Mouse (Mus musculus): ENCODE data around the gene Becn1. TPM values are rescaled to one million over a fixed set of nuclear protein-coding genes. Genes with fewer than 3 reads are reported as not detected.
"Not testable (repeated sequence)": the region's sequence is repeated elsewhere in the genome, so short reads cannot be mapped to it uniquely, and the experiment has no call there.

Gene Becn1
- polyA plus RNA-seq, 1 experiment: 48.2 TPM

GRCm38 (mm10) chr11:101330371-101330924 lies 28.4 kb upstream of the Becn1 start, which contains the start of gene Aoc3:
Aoc3 (plus strand) TSS chr11:101330605.
- Histone ChIP-seq H3K36me3 (ENCODE audit: control insufficient read depth, insufficient read depth, low read length, poor library complexity, severe bottlenecking) (peaks cover 5% of the 10 kb centered on the region; the same call in 1 of the 2 replicates), H3K27ac (ENCODE audit: insufficient read depth, low read length) (no peak within 1 kb of the TSS), H3K27me3 (ENCODE audit: control insufficient read depth, insufficient read depth, low read length, poor library complexity, severe bottlenecking) (no peaks in the 10 kb centered on the region), H3K4me1 (ENCODE audit: control insufficient read depth, insufficient read depth, low read length) (peaks cover 6% of the 10 kb centered on the region), H3K4me3 (ENCODE audit: low read depth, low read length) (no peak within 1 kb of the TSS), H3K9me3 (replicated peaks; ENCODE audit: control insufficient read depth, insufficient read depth, low read length, poor library complexity, severe bottlenecking) (no peaks in the 10 kb centered on the region), H3K9ac (ENCODE audit: low read depth, poor library complexity, severe bottlenecking) (no peak within 1 kb of the TSS)
- no peak for TF ChIP-seq CTCF (IDR thresholded peaks at IDR 0.05; ENCODE audit: low read depth, low read length)
- TF ChIP-seq POLR2A (IDR thresholded peaks at IDR 0.05; ENCODE audit: insufficient read depth, low read length): no peak
- TF ChIP-seq EP300 (IDR thresholded peaks at IDR 0.05; ENCODE audit: insufficient read depth, low read depth, low read length): no peak

GRCm38 (mm10) chr11:101328941-101329635 lies 27.0 kb upstream of the Becn1 start:
- H3K4me3 ChIP-seq (ENCODE audit: low read depth, low read length): no peak overlapping the region
- TF ChIP-seq EP300 (IDR thresholded peaks at IDR 0.05; ENCODE audit: insufficient read depth, low read depth, low read length) (no peak), POLR2A (IDR thresholded peaks at IDR 0.05; ENCODE audit: insufficient read depth, low read length) (no peak), CTCF (IDR thresholded peaks at IDR 0.05; ENCODE audit: low read depth, low read length) (no peak)
- H3K27ac ChIP-seq (ENCODE audit: insufficient read depth, low read length): no peak overlapping the region
- peaks cover 6% of the 10 kb centered on the region for H3K4me1 ChIP-seq (ENCODE audit: control insufficient read depth, insufficient read depth, low read length)
- no peak overlapping the region for H3K9ac ChIP-seq (ENCODE audit: low read depth, poor library complexity, severe bottlenecking)
- H3K27me3 ChIP-seq (ENCODE audit: control insufficient read depth, insufficient read depth, low read length, poor library complexity, severe bottlenecking): no peaks in the 10 kb centered on the region
- peaks cover 14% of the 10 kb centered on the region for H3K36me3 ChIP-seq (ENCODE audit: control insufficient read depth, insufficient read depth, low read length, poor library complexity, severe bottlenecking)
- no peaks in the 10 kb centered on the region for H3K9me3 ChIP-seq (replicated peaks; ENCODE audit: control insufficient read depth, insufficient read depth, low read length, poor library complexity, severe bottlenecking)

- H3K4me3 ChIP-seq (ENCODE audit: low read depth, low read length): no peak overlapping the region
- TF ChIP-seq EP300 (IDR thresholded peaks at IDR 0.05; ENCODE audit: insufficient read depth, low read depth, low read length) (no peak), POLR2A (IDR thresholded peaks at IDR 0.05; ENCODE audit: insufficient read depth, low read length) (no peak), CTCF (IDR thresholded peaks at IDR 0.05; ENCODE audit: low read depth, low read length) (no peak)
Measured at GRCm38 (mm10) chr11:101327311-101327710, 25.2 kb upstream of the Becn1 start.

GRCm38 (mm10) chr11:101326147-101326546 lies 24.1 kb upstream of the Becn1 start:
- H3K9ac ChIP-seq (ENCODE audit: low read depth, poor library complexity, severe bottlenecking): no peak overlapping the region
- H3K4me3 ChIP-seq (ENCODE audit: low read depth, low read length): no peak overlapping the region
- H3K9me3 ChIP-seq (replicated peaks; ENCODE audit: control insufficient read depth, insufficient read depth, low read length, poor library complexity, severe bottlenecking): no peaks in the 10 kb centered on the region
- peaks cover 6% of the 10 kb centered on the region for H3K4me1 ChIP-seq (ENCODE audit: control insufficient read depth, insufficient read depth, low read length)
- peaks cover 37% of the 10 kb centered on the region for H3K36me3 ChIP-seq (ENCODE audit: control insufficient read depth, insufficient read depth, low read length, poor library complexity, severe bottlenecking)
- H3K27me3 ChIP-seq (ENCODE audit: control insufficient read depth, insufficient read depth, low read length, poor library complexity, severe bottlenecking): no peaks in the 10 kb centered on the region
- H3K27ac ChIP-seq (ENCODE audit: insufficient read depth, low read length): no peak overlapping the region
- TF ChIP-seq POLR2A (IDR thresholded peaks at IDR 0.05; ENCODE audit: insufficient read depth, low read length) (no peak), EP300 (IDR thresholded peaks at IDR 0.05; ENCODE audit: insufficient read depth, low read depth, low read length) (no peak), CTCF (IDR thresholded peaks at IDR 0.05; ENCODE audit: low read depth, low read length) (no peak)

More at GRCm38 (mm10) chr11:101327311-101327710, 25.2 kb upstream of the Becn1 start:
- H3K36me3 ChIP-seq (ENCODE audit: control insufficient read depth, insufficient read depth, low read length, poor library complexity, severe bottlenecking): peaks cover 25% of the 10 kb centered on the region
- no peaks in the 10 kb centered on the region for H3K27me3 ChIP-seq (ENCODE audit: control insufficient read depth, insufficient read depth, low read length, poor library complexity, severe bottlenecking)
- no peaks in the 10 kb centered on the region for H3K9me3 ChIP-seq (replicated peaks; ENCODE audit: control insufficient read depth, insufficient read depth, low read length, poor library complexity, severe bottlenecking)
- peaks cover 6% of the 10 kb centered on the region for H3K4me1 ChIP-seq (ENCODE audit: control insufficient read depth, insufficient read depth, low read length)
- H3K27ac ChIP-seq (ENCODE audit: insufficient read depth, low read length): no peak overlapping the region
- no peak overlapping the region for H3K9ac ChIP-seq (ENCODE audit: low read depth, poor library complexity, severe bottlenecking)

- H3K27me3 ChIP-seq (ENCODE audit: control insufficient read depth, insufficient read depth, low read length, poor library complexity, severe bottlenecking); H3K9me3 ChIP-seq (replicated peaks; ENCODE audit: control insufficient read depth, insufficient read depth, low read length, poor library complexity, severe bottlenecking); H3K27ac ChIP-seq (ENCODE audit: insufficient read depth, low read length); H3K4me1 ChIP-seq (ENCODE audit: control insufficient read depth, insufficient read depth, low read length); H3K9ac ChIP-seq (ENCODE audit: low read depth, poor library complexity, severe bottlenecking); H3K4me3 ChIP-seq (ENCODE audit: low read depth, low read length): not testable (repeated sequence)
- H3K36me3 ChIP-seq (ENCODE audit: control insufficient read depth, insufficient read depth, low read length, poor library complexity, severe bottlenecking): peaks cover 46% of the 10 kb centered on the region
Measured at GRCm38 (mm10) chr11:101325201-101325600, 23.1 kb upstream of the Becn1 start.

- H3K27me3 ChIP-seq (ENCODE audit: control insufficient read depth, insufficient read depth, low read length, poor library complexity, severe bottlenecking): no peaks in the 10 kb centered on the region
- H3K9ac ChIP-seq (ENCODE audit: low read depth, poor library complexity, severe bottlenecking): no peak within 1 kb of the TSS
- H3K4me3 ChIP-seq (ENCODE audit: low read depth, low read length): no peak within 1 kb of the TSS
- H3K4me1 ChIP-seq (ENCODE audit: control insufficient read depth, insufficient read depth, low read length): peaks cover 2% of the 10 kb centered on the region
- no peak for TF ChIP-seq POLR2A (IDR thresholded peaks at IDR 0.05; ENCODE audit: insufficient read depth, low read length)
- TF ChIP-seq EP300 (IDR thresholded peaks at IDR 0.05; ENCODE audit: insufficient read depth, low read depth, low read length): no peak
- TF ChIP-seq CTCF (IDR thresholded peaks at IDR 0.05; ENCODE audit: low read depth, low read length): no peak
- no peak within 1 kb of the TSS for H3K27ac ChIP-seq (ENCODE audit: insufficient read depth, low read length)
- peaks cover 51% of the 10 kb centered on the region for H3K36me3 ChIP-seq (ENCODE audit: control insufficient read depth, insufficient read depth, low read length, poor library complexity, severe bottlenecking)
- no peaks in the 10 kb centered on the region for H3K9me3 ChIP-seq (replicated peaks; ENCODE audit: control insufficient read depth, insufficient read depth, low read length, poor library complexity, severe bottlenecking)
Measured at GRCm38 (mm10) chr11:101324763-101325162, 22.7 kb upstream of the Becn1 start, which contains the start of gene Aoc2. Aoc2 (plus strand) TSS chr11:101325063.
